Mouse (Mus musculus): ENCODE results near the gene Rpl23a. TPM values are rescaled to one million over a fixed set of nuclear protein-coding genes. Genes with fewer than 3 reads are reported as not detected.

The Rpl23a gene
- 123 and 258 TPM in 2 replicates for polyA plus RNA-seq (2012; rRNA removed; ENCODE audit: low replicate concordance)

DNA sequence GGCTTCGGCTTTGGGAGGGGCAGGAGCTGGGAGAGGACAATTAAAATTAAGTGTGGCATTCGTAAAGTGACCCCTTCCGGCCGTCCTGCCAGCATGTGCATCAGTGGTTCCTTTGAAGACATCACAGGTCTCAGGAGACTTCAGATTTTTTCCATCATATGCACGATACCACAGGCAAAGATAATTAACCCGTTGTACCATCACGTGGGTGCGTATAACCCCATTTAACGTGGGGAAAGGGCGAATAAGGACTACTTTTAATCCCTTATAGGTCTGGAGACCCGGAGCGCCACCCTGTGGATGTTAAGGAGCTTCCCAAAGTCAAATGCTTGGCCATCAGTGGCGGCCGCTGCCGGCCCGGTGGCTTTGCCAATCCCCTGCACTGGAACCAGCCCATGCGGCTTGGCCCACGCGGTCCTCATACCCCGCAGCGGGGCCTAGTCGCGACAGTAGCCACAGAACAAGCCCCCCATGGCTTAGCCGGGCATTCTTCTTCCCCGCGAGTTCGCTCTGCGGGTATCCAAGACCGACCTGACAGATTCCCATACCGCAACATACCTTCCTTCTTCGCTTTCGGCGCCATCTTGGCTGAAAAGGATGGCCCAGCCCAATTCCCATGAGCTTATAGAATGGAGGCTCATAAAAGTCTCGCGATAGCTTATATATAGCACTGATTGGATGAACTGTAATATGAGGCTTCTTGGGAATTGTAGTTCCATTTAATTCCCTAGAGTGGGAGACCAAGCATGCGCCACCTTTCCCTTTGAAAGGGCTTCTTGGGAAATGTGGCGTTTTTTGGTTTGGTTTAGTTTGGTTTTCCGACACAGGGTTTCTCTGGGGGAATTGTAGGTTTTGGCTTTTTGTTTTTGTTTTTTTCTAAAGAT, at the start of gene Rpl23a:
Rpl23a (minus strand) TSS at position 624 of the 884 bp plus-strand sequence.

GRCm38 (mm10) chr11:78193113-78193512, 9.7 kb upstream of the Rpl23a start, which contains the start of gene Proca1:
Proca1 (plus strand) TSS chr11:78193392.

DNA sequence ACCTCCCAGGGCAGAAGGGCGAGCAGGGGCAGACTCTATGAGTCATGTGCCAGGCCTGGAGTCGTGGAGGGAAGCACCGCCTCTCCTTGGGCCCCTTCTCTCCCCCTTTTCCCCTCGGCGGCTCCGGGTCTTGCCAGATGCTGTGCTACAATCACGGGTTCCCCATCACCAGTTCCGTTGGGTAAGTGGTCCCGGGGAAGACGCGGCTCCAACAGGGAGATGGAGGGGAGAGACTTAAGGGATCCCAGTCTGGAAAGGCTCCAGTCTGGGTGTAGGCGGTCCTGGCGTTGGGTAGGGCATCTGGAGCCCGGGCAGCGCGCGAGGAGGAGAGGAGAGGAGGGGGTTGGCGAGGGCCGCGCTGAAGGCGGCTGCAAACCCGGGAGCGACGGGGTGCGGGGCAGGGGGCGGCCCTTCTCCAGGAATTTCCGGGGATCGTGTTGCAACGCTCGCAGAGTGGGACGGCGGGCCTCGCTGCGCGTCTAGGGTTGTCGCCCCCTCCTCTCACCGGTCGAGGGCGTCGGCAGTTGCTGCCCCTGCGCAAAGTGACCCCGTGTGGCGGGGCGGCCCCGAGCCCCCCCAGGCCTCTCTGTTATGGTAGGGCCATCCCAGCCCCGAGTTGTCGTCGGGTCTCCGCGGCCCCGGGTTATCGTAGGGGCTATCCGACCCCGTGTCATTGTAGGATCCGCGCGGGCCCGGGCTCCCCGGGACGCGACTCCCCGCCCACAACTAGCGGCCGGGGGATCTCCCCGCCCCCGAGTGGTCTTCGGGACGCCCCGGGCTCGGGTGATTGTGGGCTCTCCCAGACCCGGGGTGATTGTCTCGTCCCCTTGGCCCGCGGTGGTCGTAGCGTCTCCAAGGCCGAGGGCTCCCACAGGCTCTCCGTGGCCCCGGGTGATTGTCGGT, 5.2 kb upstream of the Rpl23a start, which contains the start of gene Rab34:
Rab34 (plus strand) TSS at position 100 of the 903 bp plus-strand sequence.

DNA sequence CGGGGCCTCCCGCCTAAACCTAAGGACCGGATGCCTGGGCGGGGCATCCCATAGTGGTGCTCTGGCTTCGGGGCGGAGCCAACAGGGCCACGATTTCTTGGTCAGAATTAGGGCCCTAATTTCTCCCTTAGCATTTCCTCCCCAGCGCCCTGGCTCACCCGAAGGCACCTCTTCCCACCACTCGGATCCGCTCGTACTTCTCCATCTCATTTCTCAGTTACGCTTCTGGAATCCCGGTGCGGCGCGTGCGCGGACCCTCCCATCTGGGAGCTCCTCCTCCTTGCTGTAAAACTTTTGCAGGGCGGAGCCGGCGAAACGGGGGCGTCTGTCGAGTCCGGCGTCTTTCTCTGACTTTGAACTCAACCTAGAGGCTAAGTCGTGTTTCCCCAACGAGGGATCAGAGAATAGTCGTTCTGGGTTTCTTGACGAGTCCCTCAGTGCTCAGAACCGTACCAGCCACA, 7.0 kb downstream of the Rpl23a start, which contains the start of the genes Nek8 and Tlcd1:
Nek8 (minus strand) TSS at position 274 of the 461 bp plus-strand sequence.
Tlcd1 (plus strand) TSS at position 310 of the 461 bp plus-strand sequence.

GRCm38 (mm10) chr11:78164924-78165760, 18.2 kb downstream of the Rpl23a start, which contains the start of gene Traf4:
Traf4 (minus strand) TSS chr11:78165589.

Other genes with a start within 250 kb of the Rpl23a start
- 37.3 and 77.4 TPM in 2 replicates for gene Phf12, start 200.8 kb downstream of the Rpl23a start, polyA plus RNA-seq (2012; rRNA removed; ENCODE audit: low replicate concordance)
- 3.6 and 4.5 TPM in 2 replicates for gene Dhrs13, start 151.3 kb downstream of the Rpl23a start, polyA plus RNA-seq (2012; rRNA removed; ENCODE audit: low replicate concordance)
- gene Flot2, start 145.7 kb downstream of the Rpl23a start, polyA plus RNA-seq (2012; rRNA removed; ENCODE audit: low replicate concordance): 111 and 198 TPM in 2 replicates
- 34.6 and 57.5 TPM in 2 replicates for gene Eral1, start 103.2 kb downstream of the Rpl23a start, polyA plus RNA-seq (2012; rRNA removed; ENCODE audit: low replicate concordance)
- 16.2 and 28.6 TPM in 2 replicates for gene Fam222b, start 88.9 kb downstream of the Rpl23a start, polyA plus RNA-seq (2012; rRNA removed; ENCODE audit: low replicate concordance)
- 63.0 and 125 TPM in 2 replicates for gene Traf4, start 18.0 kb downstream of the Rpl23a start, polyA plus RNA-seq (2012; rRNA removed; ENCODE audit: low replicate concordance)
- gene Nek8, start 6.9 kb downstream of the Rpl23a start, polyA plus RNA-seq (2012; rRNA removed; ENCODE audit: low replicate concordance): 21.0 and 21.1 TPM in 2 replicates
- 120 and 266 TPM in 2 replicates for gene Tlcd1, start 6.9 kb downstream of the Rpl23a start, polyA plus RNA-seq (2012; rRNA removed; ENCODE audit: low replicate concordance)
- 98.3 and 206 TPM in 2 replicates for gene Rab34, start 4.8 kb upstream of the Rpl23a start, polyA plus RNA-seq (2012; rRNA removed; ENCODE audit: low replicate concordance)
- gene Proca1, start 9.8 kb upstream of the Rpl23a start, polyA plus RNA-seq (2012; rRNA removed; ENCODE audit: low replicate concordance): 3.4 and 6.1 TPM in 2 replicates
- gene Sdf2, start 62.2 kb upstream of the Rpl23a start, polyA plus RNA-seq (2012; rRNA removed; ENCODE audit: low replicate concordance): 74.7 and 130 TPM in 2 replicates
- 16.2 and 27.0 TPM in 2 replicates for gene Supt6, start 62.4 kb upstream of the Rpl23a start, polyA plus RNA-seq (2012; rRNA removed; ENCODE audit: low replicate concordance)
- 69.1 and 142 TPM in 2 replicates for gene 2610507B11Rik, start 78.2 kb upstream of the Rpl23a start, polyA plus RNA-seq (2012; rRNA removed; ENCODE audit: low replicate concordance)
- 0.10 and 0.50 TPM in 2 replicates for gene BC030499, start 107.3 kb upstream of the Rpl23a start, polyA plus RNA-seq (2012; rRNA removed; ENCODE audit: low replicate concordance)
- gene Spag5, start 117.9 kb upstream of the Rpl23a start, polyA plus RNA-seq (2012; rRNA removed; ENCODE audit: low replicate concordance): 1.6 and 2.6 TPM in 2 replicates
- gene Aldoc, start 139.4 kb upstream of the Rpl23a start, polyA plus RNA-seq (2012; rRNA removed; ENCODE audit: low replicate concordance): 18.0 and 27.1 TPM in 2 replicates
- gene Pigs, start 144.8 kb upstream of the Rpl23a start, polyA plus RNA-seq (2012; rRNA removed; ENCODE audit: low replicate concordance): 87.7 and 99.7 TPM in 2 replicates
- 92.2 and 115 TPM in 2 replicates for gene Unc119, start 159.9 kb upstream of the Rpl23a start, polyA plus RNA-seq (2012; rRNA removed; ENCODE audit: low replicate concordance)
- 0.04 and 0.24 TPM in 2 replicates for gene Foxn1, start 203.0 kb upstream of the Rpl23a start, polyA plus RNA-seq (2012; rRNA removed; ENCODE audit: low replicate concordance)
- 0.45 and 0.98 TPM in 2 replicates for gene Slc13a2, start 238.6 kb upstream of the Rpl23a start, polyA plus RNA-seq (2012; rRNA removed; ENCODE audit: low replicate concordance)